Mouse (Mus musculus): ENCODE measurements around the gene Inhbb.

DNA sequence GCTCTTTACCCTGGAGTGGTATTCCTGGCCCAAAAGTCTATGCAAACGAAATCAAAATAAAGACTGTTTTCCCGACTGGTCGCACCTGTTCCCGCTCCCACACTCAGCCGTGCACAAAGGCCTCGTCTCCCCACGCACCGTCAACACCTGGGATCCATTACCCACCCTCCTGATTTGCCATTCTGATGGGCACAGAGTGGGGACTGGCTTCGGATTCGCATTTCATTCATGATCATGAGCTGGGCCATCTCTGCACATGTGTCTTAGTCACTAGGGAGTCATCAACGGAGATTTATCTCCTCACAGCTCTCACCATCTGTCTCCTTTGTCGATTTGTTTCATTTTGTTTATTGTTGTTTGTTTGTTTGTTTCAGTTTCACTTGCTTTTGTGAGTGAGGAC is 54.5 kb downstream of the Inhbb start:
- TF ChIP-seq CTCF (IDR thresholded peaks at IDR 0.05; ENCODE audit: low read depth, low read length) (no peak), POLR2A (IDR thresholded peaks at IDR 0.05; ENCODE audit: borderline replicate concordance, low read depth, low read length) (no peak)
